In genomic region chr3:51393018-51393417, GRCm38 (mm10) we compare ENCODE assay signal across 2 mouse cellular contexts. TPM values are rescaled to one million over a fixed set of nuclear protein-coding genes. Genes with fewer than 3 reads are reported as not detected.
"Had no signal": no experiment of that assay in that cellular context is flagged by ENCODE, and none has a peak within 500 bp of the region (broad histone marks: within the 10 kb centered on the region; RNA-seq: fewer than 3 reads in every experiment).

No protein-coding gene starts in this region.

RNA-seq across cellular contexts. Expression of gene Mgarp, which starts 3.5 kb away (rescaled TPM):
- total RNA-seq: neutrophil, adult 5-6 weeks had no signal
- polyA plus RNA-seq: neural tube, embryonic 14.5 days had no signal
